Mouse (Mus musculus) embryonic facial prominence, embryonic 15.5 days (tissue): ENCODE data around the gene Acot1. TPM values are rescaled to one million over a fixed set of nuclear protein-coding genes. Genes with fewer than 3 reads are reported as not detected.
"Not testable (repeated sequence)": the region's sequence is repeated elsewhere in the genome, so short reads cannot be mapped to it uniquely, and the experiment has no call there.

ENCODE experiments used
- ATAC-seq: fragments of 200-750 bp; cut with Nextera tagmentation; 2 replicates; pipeline ENCODE4 v1.8.0; 2017; ENCODE audit warnings: low read depth, moderate TSS enrichment; ENCODE audit not compliant: insufficient number of reproducible peaks, low FRiP score, low TSS enrichment
- H3K27ac ChIP-seq: fragments of 300-500 bp; sonication (generic); replicated peaks from 2 replicates; pipeline ENCODE4 v1.5.1; 2015; ENCODE audit warnings: mild to moderate bottlenecking, inconsistent platforms
- H3K27me3 ChIP-seq: fragments of 300-500 bp; sonication (generic); 2 replicates; pipeline ENCODE4 v1.6.1; 2015; ENCODE audit warnings: inconsistent platforms
- H3K36me3 ChIP-seq: fragments of 300-500 bp; sonication (generic); 2 replicates; pipeline ENCODE4 v1.6.1; 2015; ENCODE audit warnings: mild to moderate bottlenecking, inconsistent platforms
- H3K4me1 ChIP-seq: fragments of 300-500 bp; sonication (generic); 2 replicates; pipeline ENCODE4 v1.6.1; 2015; ENCODE audit warnings: inconsistent platforms
- H3K4me2 ChIP-seq: fragments of 300-500 bp; sonication (generic); replicated peaks from 2 replicates; pipeline ENCODE4 v1.6.1; 2015; ENCODE audit warnings: mild to moderate bottlenecking, inconsistent platforms
- H3K4me3 ChIP-seq: fragments of 300-500 bp; sonication (generic); replicated peaks from 2 replicates; pipeline ENCODE4 v1.5.1; 2015; ENCODE audit warnings: mild to moderate bottlenecking, inconsistent platforms
- H3K9ac ChIP-seq: fragments of 300-500 bp; sonication (generic); 2 replicates; pipeline ENCODE4 v1.6.1; 2015; ENCODE audit warnings: inconsistent platforms
- H3K9me3 ChIP-seq: fragments of 300-500 bp; sonication (generic); replicated peaks from 2 replicates; pipeline ENCODE4 v1.6.1; 2016; ENCODE audit warnings: inconsistent platforms
- WGBS: fragments of 180-500 bp; shearing (Covaris S2); methylation state at CpG from one replicate; pipeline ENCODE4 v1.1.7; 2015; 5-methylcytosine and 5-hydroxymethylcytosine counted together
- polyA plus RNA-seq: library from polyadenylated mRNA; unstranded; fragments of >200 nt; fragmentation: Nextera tagmentation; extraction: Ambion mirVana; gene quantifications from 2 replicates; pipeline ENCODE4 v1.2.1, GENCODE M21; 2015

Gene Acot1
- polyA plus RNA-seq = 50.2 and 58.9 TPM in 2 replicates

DNA sequence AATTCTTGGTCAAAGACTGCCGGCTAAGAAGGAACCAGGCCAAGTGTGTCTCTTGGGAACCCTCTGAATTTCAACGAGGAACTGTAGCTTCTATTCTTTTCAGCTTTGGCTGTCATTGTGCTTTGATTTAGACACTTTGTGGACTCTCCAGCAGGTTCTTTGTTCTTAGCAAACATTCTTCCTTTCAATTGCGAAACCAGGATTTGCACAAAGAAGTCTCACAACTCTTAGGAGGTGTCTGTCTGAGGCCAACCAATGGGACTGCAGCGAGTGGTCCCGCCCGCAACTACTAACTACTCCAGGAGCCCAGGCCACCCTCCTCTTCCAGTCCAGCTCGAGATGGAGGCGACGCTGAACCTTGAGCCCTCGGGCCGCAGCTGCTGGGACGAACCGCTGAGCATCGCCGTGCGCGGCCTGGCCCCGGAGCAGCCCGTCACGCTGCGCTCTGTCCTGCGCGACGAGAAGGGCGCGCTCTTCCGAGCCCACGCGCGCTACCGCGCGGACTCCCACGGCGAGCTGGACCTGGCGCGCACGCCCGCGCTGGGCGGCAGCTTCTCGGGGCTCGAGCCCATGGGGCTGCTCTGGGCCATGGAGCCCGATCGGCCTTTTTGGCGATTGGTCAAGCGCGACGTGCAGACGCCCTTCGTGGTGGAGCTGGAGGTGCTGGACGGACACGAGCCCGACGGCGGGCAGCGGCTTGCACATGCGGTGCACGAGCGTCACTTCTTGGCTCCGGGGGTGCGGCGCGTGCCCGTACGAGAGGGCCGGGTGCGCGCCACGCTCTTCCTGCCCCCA lies at the start of gene Acot1:
Gene Acot1, plus strand, starts transcription at position 320 of the 795 bp plus-strand sequence.
- peak within 1 kb of the TSS; percentile 52 for H3K4me3 ChIP-seq
- H3K4me1 ChIP-seq = peaks cover 18% of the 10 kb centered on the region
- H3K27ac ChIP-seq = peak within 1 kb of the TSS; percentile 83
- H3K9me3 ChIP-seq, H3K27me3 ChIP-seq, H3K36me3 ChIP-seq: not testable (repeated sequence)
- H3K9ac ChIP-seq = peak within 1 kb of the TSS; percentile 35; the same call in 1 of the 2 replicates
- peak; percentile 92 for ATAC-seq
- under 1% methylated on average over 58 of the region's 70 CpGs for WGBS
- peak within 1 kb of the TSS; percentile 61 for H3K4me2 ChIP-seq

DNA sequence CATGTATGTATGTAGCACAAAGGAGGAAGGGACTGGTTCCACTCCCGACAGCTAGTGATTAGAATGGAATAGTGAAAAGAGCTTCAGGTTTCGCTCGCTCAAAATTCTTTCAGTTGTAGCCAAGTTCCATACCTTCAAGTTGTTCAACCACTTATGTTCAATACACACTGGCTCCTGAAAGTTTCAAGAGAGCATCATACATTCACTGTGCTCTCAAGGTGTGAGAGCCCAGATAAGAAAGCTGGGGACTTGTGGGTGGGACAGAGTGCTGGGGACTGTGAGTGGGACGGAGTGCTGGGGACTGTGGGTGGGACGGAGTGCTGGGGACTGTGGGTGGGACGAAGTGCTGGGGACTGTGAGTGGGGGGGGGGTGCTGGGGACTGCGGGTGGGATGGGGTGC lies 44.1 kb upstream of the Acot1 start:
- no peaks in the 10 kb centered on the region for H3K36me3 ChIP-seq
- H3K4me2 ChIP-seq = no peak overlapping the region
- H3K4me1 ChIP-seq = no peaks in the 10 kb centered on the region
- H3K9ac ChIP-seq = no peak overlapping the region
- WGBS = 79% methylated on average over 7 of the region's 7 CpGs
- H3K27me3 ChIP-seq = no peaks in the 10 kb centered on the region
- H3K9me3 ChIP-seq = no peaks in the 10 kb centered on the region
- ATAC-seq = no peak
- no peak overlapping the region for H3K27ac ChIP-seq
- no peak overlapping the region for H3K4me3 ChIP-seq

DNA sequence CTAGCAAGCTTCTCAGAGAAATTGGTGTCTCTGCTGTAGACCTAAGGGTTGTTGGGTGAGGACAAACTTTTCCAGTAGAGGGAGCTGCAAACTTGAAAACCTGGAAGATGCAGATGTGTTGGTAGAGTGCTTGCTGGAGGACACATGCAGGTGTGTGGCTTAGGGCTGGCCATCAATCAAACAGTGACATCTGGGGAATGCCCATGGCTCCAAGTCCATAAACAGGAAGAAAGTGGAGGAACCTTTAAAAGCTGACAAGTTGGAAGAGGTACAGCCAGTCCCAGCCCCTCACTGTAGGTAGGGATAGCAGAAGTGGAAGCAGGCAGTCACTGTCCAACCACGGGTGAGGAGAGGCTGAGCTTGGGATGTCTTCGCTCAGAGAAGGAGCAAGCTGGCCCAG lies 37.2 kb upstream of the Acot1 start:
- no peaks in the 10 kb centered on the region for H3K27me3 ChIP-seq
- H3K4me3 ChIP-seq = no peak overlapping the region
- no peak for ATAC-seq
- H3K9me3 ChIP-seq = no peaks in the 10 kb centered on the region
- H3K36me3 ChIP-seq = no peaks in the 10 kb centered on the region
- no peak overlapping the region for H3K27ac ChIP-seq
- no peak overlapping the region for H3K4me2 ChIP-seq
- no peaks in the 10 kb centered on the region for H3K4me1 ChIP-seq
- 62% methylated on average over 2 of the region's 2 CpGs for WGBS
- no peak overlapping the region for H3K9ac ChIP-seq

DNA sequence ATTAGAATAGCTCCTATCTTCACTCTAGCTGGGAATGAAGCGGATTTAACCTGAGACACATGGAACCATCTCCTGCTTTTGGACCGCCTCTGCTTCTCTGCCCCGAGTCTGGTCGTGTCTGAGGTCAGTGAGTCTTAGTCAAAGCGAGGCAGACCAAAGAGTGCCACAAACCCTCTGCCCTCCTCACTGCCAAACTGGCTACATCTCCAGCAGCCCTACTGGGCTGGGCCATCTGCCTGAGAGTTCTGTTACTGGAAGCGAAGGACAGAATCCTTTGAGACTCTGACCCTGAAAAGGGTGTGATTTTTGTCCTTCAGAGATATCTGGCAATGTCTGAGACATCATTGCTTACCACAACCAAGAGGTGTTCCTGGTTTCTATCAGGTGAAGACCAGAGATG lies 30.4 kb upstream of the Acot1 start:
- ATAC-seq = no peak
- Histone ChIP-seq H3K9me3 (no peaks in the 10 kb centered on the region), H3K4me3 (no peak overlapping the region), H3K4me2 (no peak overlapping the region), H3K9ac (no peak overlapping the region), H3K4me1 (no peaks in the 10 kb centered on the region), H3K27ac (no peak overlapping the region), H3K27me3 (no peaks in the 10 kb centered on the region), H3K36me3 (no peaks in the 10 kb centered on the region)
- 85% methylated on average over 6 of the region's 6 CpGs for WGBS

DNA sequence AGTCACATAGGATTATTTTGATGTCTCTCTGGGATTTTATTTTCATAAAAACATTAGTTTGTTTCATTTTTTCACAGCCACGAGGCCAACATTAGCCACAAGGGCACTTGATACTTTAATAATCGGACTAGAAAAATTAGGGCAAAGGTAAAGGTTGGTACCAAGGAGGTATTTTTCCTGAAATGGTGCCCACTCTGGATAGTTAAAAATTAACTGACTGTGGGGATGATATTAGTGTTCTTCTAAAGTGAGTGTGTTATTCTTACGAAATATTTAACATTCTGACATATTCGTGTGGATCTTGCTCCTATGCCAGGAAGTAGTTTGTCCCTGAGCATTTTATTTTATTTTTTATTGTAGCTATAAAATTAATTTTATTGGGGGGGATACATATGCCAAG lies 27.7 kb upstream of the Acot1 start:
- Histone ChIP-seq H3K36me3 (no peaks in the 10 kb centered on the region), H3K9me3 (no peaks in the 10 kb centered on the region), H3K27me3 (no peaks in the 10 kb centered on the region), H3K4me1 (no peaks in the 10 kb centered on the region), H3K9ac (no peak overlapping the region), H3K27ac (no peak overlapping the region), H3K4me2 (no peak overlapping the region), H3K4me3 (no peak overlapping the region)
- ATAC-seq = no peak
- WGBS = 82% methylated on average over 4 of the region's 4 CpGs

DNA sequence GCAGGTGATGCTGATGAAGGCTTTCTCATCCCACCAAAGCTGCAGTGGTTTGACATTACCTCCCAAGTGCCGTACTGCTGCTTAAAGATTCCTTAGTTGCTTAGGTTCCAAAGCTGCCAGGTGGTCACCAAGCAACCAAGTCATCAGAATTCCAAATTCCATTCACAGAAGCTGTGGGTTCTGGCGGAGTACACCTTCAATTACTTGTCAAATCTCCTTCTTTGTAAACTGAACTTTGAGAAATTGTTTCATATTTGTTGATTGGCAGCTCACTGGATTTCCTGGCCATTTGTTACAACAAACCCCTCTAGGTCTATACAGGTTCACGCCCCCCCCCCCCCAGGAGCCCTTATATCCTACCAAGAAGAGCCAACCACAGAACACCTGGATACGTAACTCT lies 24.5 kb upstream of the Acot1 start, which contains the start of gene Heatr4:
Gene Heatr4, minus strand, starts transcription at position 101 of the 400 bp plus-strand sequence.
- no peak within 1 kb of the TSS for H3K4me2 ChIP-seq
- H3K9me3 ChIP-seq = no peaks in the 10 kb centered on the region
- 74% methylated on average over 4 of the region's 4 CpGs for WGBS
- H3K4me1 ChIP-seq = peaks cover 5% of the 10 kb centered on the region; the same call in 1 of the 2 replicates
- no peaks in the 10 kb centered on the region for H3K36me3 ChIP-seq
- no peak within 1 kb of the TSS for H3K9ac ChIP-seq
- no peak within 1 kb of the TSS for H3K27ac ChIP-seq
- no peak within 1 kb of the TSS for H3K4me3 ChIP-seq
- no peaks in the 10 kb centered on the region for H3K27me3 ChIP-seq
- no peak for ATAC-seq

DNA sequence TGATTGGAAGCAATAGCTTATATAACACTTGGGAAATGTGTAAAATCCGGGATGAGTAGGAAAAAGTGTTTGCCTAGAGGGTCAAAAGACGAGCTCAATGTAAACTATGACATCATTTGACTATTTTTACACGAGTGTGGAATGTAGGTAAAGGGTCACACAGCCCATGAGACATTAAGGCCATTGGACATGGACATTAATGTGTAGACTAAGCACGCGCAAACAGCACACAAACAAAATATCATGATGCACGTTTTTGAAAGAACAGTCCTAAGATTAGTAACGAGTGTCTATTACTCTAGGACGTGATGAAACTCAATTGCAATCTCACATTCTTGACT lies 22.1 kb upstream of the Acot1 start:
- Histone ChIP-seq H3K4me2 (peak overlapping the region; percentile 65), H3K36me3 (no peaks in the 10 kb centered on the region), H3K27me3 (no peaks in the 10 kb centered on the region), H3K4me3 (peak overlapping the region; percentile 67), H3K9ac (0 out of 2 replicates have a peak overlapping the region, but pooled peaks have one; percentile 58), H3K4me1 (peaks cover 5% of the 10 kb centered on the region; the same call in 1 of the 2 replicates), H3K27ac (peak overlapping the region; percentile 95), H3K9me3 (no peaks in the 10 kb centered on the region)
- 21% methylated on average over 8 of the region's 8 CpGs for WGBS
- ATAC-seq = no peak

DNA sequence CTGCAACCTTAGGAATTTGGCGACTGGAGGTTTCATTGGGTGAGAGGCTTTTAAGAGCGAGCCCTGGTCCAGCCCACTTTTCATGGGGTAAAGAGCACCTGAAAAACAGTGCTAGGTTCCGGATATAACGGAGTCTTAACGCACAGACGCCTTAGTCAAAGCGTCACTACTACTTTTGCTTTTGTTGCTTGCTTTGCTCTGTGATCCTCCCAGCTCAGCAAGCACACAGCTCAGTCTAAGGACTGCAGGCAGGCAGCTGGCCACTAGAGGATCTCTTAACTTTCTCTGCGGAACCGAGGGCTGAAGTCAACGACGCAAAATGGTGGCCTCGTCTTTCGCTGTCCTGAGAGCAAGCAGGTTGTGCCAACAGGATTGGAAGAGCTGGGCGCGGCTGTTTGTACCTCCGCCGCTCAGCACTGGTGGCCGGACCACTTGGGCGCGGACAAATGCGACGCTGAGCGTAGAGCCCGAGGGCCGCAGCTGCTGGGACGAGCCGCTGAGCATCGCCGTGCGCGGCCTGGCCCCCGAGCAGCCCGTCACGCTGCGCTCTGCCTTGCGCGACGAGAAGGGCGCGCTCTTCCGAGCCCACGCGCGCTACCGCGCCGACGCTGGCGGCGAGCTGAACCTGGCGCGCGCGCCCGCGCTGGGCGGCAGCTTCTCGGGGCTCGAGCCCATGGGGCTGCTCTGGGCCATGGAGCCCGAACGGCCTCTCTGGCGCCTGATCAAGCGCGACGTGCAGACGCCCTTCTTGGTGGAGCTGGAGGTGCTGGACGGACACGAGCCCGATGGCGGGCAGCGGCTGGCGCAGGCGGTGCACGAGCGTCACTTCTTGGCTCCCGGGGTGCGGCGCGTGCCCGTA lies 21.5 kb upstream of the Acot1 start, which contains the start of gene Acot2:
Gene Acot2, plus strand, starts transcription at position 279 of the 859 bp plus-strand sequence.
- H3K4me2 ChIP-seq = peak within 1 kb of the TSS; percentile 65
- peak; percentile 93 for ATAC-seq
- peak within 1 kb of the TSS; percentile 58 for H3K9ac ChIP-seq
- peaks cover 5% of the 10 kb centered on the region; the same call in 1 of the 2 replicates for H3K4me1 ChIP-seq
- H3K4me3 ChIP-seq = peak within 1 kb of the TSS; percentile 67
- no peaks in the 10 kb centered on the region for H3K27me3 ChIP-seq
- H3K36me3 ChIP-seq = no peaks in the 10 kb centered on the region
- WGBS = under 1% methylated on average over 80 of the region's 80 CpGs
- H3K27ac ChIP-seq = peak within 1 kb of the TSS; percentile 95
- H3K9me3 ChIP-seq = no peaks in the 10 kb centered on the region

DNA sequence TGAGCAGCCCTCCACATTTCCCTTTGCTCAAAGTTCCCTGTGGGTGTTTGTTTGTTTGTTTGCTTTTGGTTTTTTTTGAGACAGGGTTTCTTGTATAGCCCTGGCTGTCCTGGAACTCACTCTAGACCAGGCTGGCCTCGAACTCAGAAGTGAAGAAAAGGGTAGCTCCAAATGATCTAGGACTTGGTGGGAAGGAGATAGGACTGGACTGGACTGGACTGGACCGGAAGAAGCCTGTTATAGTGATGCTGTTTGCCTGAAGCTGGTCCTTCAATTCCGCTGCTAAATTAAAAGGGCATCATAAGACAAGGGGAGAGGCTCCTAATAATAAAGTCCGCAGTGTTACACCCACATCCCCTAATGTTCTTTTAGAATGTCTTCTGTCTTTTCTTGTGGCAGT lies 20.8 kb upstream of the Acot1 start:
- ATAC-seq = no peak

DNA sequence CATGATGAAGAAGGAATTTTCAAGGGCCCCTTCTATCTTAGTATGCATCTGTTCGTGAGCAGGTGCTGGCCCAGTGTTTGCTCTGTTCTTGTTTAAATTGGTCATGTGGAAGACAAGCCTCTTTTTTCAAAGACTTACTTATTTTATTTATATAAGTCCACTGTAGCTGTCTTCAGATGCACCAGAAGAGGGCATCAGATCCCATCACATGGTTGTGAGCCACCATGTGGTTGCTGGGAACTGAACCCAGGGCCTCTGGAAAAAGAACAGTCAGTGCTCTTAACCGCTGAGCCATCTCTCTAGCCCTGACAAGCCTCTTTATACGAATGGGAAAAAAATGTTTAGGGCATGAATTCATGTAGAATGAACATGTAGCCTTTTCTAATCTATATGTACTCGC lies 19.9 kb upstream of the Acot1 start:
- Histone ChIP-seq H3K4me2 (no peak overlapping the region), H3K27me3 (no peaks in the 10 kb centered on the region), H3K9ac (no peak overlapping the region), H3K4me3 (no peak overlapping the region), H3K9me3 (no peaks in the 10 kb centered on the region), H3K36me3 (0 out of 2 replicates have a peak, but pooled peaks cover 4% of the 10 kb centered on the region), H3K27ac (no peak overlapping the region), H3K4me1 (peaks cover 5% of the 10 kb centered on the region; the same call in 1 of the 2 replicates)
- 97% methylated on average over 4 of the region's 4 CpGs for WGBS
- ATAC-seq = no peak

More for the DNA sequence above, 20.8 kb upstream of the Acot1 start:
- peak overlapping the region; percentile 65 for H3K4me2 ChIP-seq
- H3K27me3 ChIP-seq = no peaks in the 10 kb centered on the region
- H3K9me3 ChIP-seq = no peaks in the 10 kb centered on the region
- H3K4me1 ChIP-seq = peaks cover 5% of the 10 kb centered on the region; the same call in 1 of the 2 replicates
- 65% methylated on average over 4 of the region's 4 CpGs for WGBS
- peak overlapping the region; percentile 95 for H3K27ac ChIP-seq
- 0 out of 2 replicates have a peak, but pooled peaks cover 3% of the 10 kb centered on the region for H3K36me3 ChIP-seq
- peak overlapping the region; percentile 67 for H3K4me3 ChIP-seq
- peak overlapping the region; percentile 58 for H3K9ac ChIP-seq

DNA sequence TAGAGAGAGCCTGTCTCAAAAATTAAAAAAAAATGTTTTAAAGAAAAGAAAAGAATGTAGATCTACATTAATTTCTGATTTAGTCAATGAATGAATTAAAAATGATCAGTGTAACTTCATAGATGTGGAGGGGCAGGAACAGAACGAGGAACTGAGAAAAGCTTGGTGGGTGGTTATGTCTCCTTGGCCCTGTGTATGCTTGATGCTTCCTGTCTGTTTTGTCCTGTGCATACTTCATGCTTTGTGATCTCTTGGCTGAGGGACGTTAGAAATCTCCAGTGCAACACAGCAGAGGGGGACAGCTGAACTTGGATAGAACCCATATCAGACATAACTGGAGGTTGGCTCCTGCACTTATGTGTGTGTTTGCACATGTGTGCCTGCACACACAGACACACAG lies 12.1 kb upstream of the Acot1 start:
- no peak overlapping the region for H3K27ac ChIP-seq
- no peak overlapping the region for H3K4me3 ChIP-seq
- no peaks in the 10 kb centered on the region; the same call in 1 of the 2 replicates for H3K9me3 ChIP-seq
- no peak overlapping the region for H3K9ac ChIP-seq
- no peak for ATAC-seq
- 0 out of 2 replicates have a peak, but pooled peaks cover 4% of the 10 kb centered on the region for H3K36me3 ChIP-seq
- WGBS = 57% methylated on average over 2 of the region's 2 CpGs
- H3K4me2 ChIP-seq = no peak overlapping the region
- H3K4me1 ChIP-seq = peaks cover 3% of the 10 kb centered on the region; the same call in 1 of the 2 replicates
- H3K27me3 ChIP-seq = no peaks in the 10 kb centered on the region
